Mouse (Mus musculus): ENCODE data around the gene Fignl1.

The Fignl1 gene

DNA sequence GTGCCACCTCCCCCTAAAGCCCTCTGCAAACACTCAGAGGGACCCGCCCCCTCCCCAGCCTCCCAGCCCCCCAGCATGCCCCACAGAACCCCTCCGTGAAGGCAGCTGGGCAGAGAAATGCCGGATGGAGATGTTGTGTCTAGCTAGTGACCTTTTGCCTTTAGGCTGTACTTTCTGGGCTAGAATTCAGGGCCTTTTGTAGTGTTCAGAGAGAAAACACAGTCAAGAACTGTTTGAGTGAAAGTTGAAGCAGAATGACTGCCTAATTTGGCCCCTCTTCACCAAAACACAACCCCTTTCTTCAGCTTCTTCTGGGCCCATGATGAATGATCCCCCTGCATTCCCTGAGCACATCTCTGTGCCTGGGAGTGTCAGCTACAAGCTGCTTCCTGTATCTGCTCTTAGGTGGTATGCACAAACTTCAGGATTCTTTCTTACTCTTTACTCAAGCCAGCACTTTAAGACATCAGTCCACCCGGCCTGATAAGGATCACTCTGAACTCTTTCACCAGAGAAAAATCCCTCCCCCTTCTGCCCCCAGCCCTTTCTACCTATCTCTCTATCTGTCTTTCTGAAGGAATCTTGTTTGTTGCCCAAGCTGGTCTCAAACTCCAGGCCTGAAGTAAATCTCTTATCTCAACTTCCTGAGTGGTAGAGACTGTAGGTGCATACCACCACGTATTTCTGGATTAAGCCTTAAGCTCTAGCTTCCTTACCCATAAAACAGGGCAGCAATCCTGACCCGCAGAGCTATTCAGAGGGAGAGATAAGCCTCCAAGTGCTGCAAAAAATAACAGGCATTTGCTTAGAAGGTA lies 23.4 kb upstream of the Fignl1 start:
- DNase-seq, result no peak

- DNase-seq, result peak; percentile 52
Measured at GRCm38 (mm10) chr11:11831526-11831925, 22.8 kb upstream of the Fignl1 start.

GRCm38 (mm10) chr11:11830884-11831495 lies 22.2 kb upstream of the Fignl1 start:
- peak; percentile 36 for DNase-seq

DNA sequence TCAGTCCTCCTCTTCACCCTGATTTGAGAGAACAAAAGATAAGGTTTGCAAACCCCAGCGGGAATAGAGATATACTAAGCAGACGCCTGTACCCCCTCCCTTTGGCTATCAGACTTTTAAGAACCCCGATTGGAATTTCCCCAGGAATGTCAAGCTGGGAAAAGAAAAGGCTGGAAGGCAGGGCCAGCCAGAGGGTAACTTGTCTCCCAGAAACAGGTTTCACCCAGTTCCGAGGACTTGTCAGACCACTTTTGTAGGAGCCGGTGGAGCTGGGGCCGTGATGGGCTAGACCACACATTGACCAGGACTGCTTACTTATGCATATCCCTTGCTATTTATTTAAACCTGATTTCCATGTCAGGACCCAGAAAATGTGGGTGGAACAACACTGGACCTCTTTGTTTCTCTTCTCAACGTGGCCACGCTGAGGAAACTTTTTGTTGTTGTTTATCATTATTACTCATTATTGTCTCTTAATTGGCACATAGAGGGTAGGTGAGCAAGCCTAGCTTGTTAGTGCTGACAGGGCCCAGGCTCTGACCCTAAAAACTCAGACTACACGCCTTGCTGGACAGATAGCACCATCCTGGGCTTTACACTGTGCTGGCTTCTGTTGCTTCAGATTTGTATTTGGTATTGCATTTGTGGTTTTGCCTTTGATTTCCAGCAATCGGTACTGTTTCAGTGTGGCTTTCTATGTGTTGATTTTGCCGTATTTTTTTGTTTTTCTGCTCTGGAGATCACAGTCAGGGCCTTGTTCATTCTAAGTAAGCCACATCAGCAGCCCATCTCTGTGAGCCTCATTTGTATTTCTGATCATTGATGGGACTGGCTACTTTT lies 20.6 kb upstream of the Fignl1 start:
- DNase-seq, result no peak

- DNase-seq, result no peak
Measured at GRCm38 (mm10) chr11:11828761-11829160, 20.0 kb upstream of the Fignl1 start.

GRCm38 (mm10) chr11:11828251-11828650 lies 19.5 kb upstream of the Fignl1 start:
- DNase-seq, result no peak

- DNase-seq, result no peak
Measured at GRCm38 (mm10) chr11:11826475-11826874, 17.7 kb upstream of the Fignl1 start.

GRCm38 (mm10) chr11:11825670-11826069 lies 16.9 kb upstream of the Fignl1 start:
- no peak for DNase-seq

- no peak for DNase-seq
Measured at GRCm38 (mm10) chr11:11824970-11825635, 16.3 kb upstream of the Fignl1 start.

- DNase-seq, result no peak
Measured at GRCm38 (mm10) chr11:11823980-11824911, 15.5 kb upstream of the Fignl1 start.

DNA sequence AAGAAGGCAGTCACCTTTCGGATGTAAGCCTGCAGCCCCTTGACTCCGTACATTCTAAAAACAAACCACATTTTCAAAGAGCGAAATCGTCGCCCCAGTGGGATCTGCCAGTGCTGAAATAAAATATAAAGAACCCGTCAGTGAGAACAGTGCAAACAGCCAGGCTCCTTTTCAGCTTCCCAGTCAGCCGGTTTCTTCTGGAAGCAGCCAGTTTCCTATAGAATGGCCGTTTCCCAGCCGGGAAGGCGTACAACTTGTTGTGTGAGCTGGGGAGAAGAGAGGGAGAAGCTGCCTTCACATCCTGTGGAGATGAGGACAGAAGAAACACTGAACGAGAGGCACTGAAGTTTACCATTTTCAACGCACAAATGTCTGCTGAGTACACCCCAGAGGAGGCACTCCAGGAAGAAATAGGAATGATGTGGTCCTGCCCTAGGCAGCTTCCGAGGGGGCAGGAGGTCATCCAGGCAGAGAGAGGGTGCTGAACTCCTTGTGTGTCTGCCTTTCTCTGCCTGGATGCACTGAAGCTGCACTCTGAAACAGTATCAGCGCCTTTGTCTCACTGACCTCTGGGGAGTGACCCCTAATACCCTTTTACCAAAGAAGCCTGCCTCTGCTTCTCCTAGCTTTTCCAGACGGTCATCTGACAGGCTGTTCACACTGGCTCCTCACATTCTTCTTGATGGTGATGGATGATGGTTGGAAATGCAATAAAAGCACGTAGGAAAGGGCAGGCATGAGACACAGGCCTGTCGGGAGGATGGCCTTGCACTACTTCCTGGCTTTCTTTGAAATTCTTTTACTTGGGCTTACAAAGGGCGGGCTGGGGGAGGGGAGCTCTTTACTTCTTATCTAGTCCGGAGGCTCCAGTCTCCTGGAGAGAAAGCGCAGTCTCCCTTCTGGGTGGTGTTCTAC lies 13.7 kb upstream of the Fignl1 start:
- DNase-seq, result no peak

- no peak for DNase-seq
Measured at GRCm38 (mm10) chr11:11821387-11821975, 12.7 kb upstream of the Fignl1 start.

- DNase-seq, result no peak
Measured at GRCm38 (mm10) chr11:11820737-11821136, 12.0 kb upstream of the Fignl1 start.

DNA sequence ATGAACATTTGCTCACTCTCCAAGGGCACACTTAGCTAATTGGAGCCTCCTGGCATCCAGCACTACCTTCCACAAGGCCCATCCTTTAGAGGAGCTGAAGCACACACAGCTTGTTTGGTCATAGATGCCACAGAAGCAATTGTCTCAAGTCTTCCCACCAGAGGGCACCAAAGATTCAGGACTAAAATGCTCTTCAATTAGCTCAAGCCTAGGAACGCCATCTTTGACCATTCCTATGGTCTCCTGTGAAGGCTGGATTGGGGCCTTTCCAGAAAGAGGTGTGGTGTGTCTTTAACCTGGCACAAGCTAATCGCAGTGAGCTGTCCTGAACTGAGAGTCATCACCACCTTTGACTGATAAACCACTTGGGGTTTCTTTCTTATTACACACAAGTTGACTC lies 11.5 kb upstream of the Fignl1 start:
- peak; percentile 90 for DNase-seq

DNA sequence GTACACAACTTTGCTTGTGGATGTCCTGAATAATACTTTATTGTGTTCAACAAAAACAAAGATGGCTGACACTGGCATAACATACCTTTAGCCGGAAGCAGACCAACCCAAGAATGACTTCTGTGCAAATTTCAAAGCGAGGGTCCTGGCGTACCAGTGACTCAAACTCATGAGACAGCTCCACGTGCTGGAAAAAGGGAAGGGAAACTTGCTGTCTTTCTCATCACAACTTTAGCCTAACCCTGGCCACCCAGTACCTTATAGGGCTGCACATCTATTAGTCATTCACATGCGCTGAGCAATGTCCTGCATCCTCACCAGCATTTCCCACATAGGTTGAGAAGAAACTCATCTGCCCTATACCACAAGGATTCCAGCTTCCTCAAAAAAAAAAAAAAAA lies 10.4 kb upstream of the Fignl1 start:
- no peak for DNase-seq

DNA sequence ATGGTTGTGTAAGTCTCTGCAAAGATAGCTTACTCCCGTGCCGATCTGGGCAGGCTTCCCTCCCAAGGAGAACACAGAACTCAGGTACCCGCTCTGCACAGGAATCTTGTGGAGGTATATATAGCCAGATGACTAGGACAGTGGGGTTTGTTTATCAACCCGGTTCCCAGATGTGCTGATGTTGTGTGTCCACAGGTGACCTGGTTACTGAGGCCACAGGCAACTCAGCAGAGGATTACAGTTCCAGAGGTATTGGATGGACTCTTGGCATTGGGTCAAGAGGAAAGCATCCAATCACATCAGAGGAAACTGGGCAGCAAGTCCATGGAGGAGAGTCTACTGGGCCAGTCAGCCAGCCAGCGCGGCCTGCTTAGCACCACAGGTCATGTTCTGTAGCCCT lies 10.0 kb upstream of the Fignl1 start:
- DNase-seq, result no peak

GRCm38 (mm10) chr11:11815737-11816136 lies 7.0 kb upstream of the Fignl1 start:
- no peak for DNase-seq

- DNase-seq, result peak; percentile 80
Measured at GRCm38 (mm10) chr11:11811906-11812480, 3.2 kb upstream of the Fignl1 start.

DNA sequence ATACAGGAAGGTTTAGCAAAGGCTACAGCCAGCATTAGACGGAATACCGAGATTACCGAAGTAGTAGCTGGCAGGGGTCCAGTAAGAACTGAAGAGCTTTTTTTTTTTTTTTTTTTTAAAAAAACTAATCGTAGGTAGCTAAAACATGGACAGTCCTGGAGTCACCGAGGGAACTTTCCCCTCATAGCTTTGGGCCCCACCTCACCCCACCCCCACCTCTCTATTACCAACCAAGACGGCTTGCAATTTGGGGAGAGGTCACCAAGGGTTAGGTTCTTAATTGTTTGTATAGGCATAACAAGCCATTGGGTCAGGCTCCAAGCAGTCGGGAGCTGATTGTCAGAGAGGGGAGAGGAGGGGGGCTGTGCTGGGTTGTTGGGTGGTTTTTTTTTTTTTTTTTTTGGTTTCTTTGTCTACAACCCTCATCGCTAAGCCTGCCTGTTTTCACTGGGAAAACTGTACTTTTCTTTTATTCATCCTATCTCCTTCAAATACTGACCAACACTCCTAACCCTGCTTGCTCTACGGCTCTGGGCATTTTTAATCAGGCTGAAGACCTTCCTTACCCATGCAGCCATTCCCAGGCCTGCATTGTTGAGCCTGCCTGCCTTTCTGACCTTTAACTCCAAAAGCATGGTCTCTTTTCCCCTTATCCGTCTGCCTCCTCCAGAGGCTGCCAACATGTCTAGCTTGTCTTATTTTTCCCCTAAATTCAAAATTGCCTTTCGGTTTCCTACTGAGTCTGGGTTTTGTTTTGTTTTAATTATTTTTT lies 828 bp upstream of the Fignl1 start:
- no peak for DNase-seq

Data from kidney, adult 9 months (tissue).